Mouse (Mus musculus) bone marrow, adult 2 months (tissue): Measurements from ENCODE around the gene Gatad1.
"Not testable (repeated sequence)": the region's sequence is repeated elsewhere in the genome, so short reads cannot be mapped to it uniquely, and the experiment has no call there.

Experiments used
- CTCF ChIP-seq: fragments of 200-500 bp; IDR thresholded peaks from 2 replicates; pipeline ENCODE4 v1.5.1; 2011; ENCODE audit warnings: low read length, control low read depth; ENCODE audit not compliant: control insufficient read depth, insufficient read depth
- POLR2A ChIP-seq: fragments of 200-500 bp; IDR thresholded peaks from 2 replicates; pipeline ENCODE4 v1.6.1; 2011; ENCODE audit warnings: low read depth, mild to moderate bottlenecking, control low read depth, low read length, borderline replicate concordance; ENCODE audit not compliant: control insufficient read depth

DNA sequence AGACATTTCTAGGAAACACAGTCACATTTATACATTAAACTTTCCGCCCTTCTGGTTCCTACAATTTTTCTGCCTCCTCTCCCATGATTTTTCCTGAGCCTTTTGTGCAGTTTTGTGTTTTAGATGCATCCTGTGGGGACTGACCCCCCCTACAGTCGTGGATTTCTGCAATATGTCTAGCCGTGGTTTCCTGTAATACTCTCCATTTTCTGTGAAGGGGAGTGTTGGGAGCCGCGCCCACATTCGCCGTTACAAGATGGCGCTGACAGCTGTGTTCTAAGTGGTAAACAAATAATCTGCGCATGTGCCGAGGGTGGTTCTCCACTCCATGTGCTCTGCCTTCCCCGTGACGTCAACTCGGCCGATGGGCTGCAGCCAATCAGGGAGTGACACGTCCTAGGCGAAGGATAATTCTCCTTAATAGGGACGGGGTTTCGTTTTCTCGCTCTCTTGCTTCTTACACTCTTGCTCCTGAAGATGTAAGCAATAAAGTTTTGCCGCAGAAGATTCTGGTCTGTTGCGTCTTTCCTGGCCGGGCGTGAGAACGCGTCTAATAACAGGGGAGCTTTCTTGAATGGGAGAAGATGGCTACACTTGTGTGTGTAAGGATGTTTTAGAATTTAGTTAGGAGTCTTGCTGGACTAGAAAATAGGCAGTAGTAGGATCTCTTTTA is 3.9 kb downstream of the Gatad1 start:
- TF ChIP-seq POLR2A, CTCF: not testable (repeated sequence)
